Mouse (Mus musculus) frontal cortex, postnatal 36 days (tissue): ENCODE data around the gene Slc7a3.
"Not testable (repeated sequence)": the region's sequence is repeated elsewhere in the genome, so short reads cannot be mapped to it uniquely, and the experiment has no call there.

Experiments
- DNase-seq, 2 experiments: peaks; one replicate each; pipeline ENCODE4 v3.0.0; 2022; ENCODE audit warnings: low spot score in 2 of 2

Slc7a3 gene

GRCm38 (mm10) chrX:101085920-101086319 is at the start of gene Slc7a3:
Gene Slc7a3, minus strand, starts transcription at chrX:101086020.
- no peak for DNase-seq

- DNase-seq: peak; percentile 3 to 29
These were observed 46.4 kb upstream of the Slc7a3 start for GRCm38 (mm10) chrX:101131992-101132791.

- peak; percentile 65 to 72 for DNase-seq
These were observed 45.2 kb upstream of the Slc7a3 start for GRCm38 (mm10) chrX:101131001-101131400.

GRCm38 (mm10) chrX:101128559-101128958 is 42.7 kb upstream of the Slc7a3 start:
- no peak for DNase-seq

GRCm38 (mm10) chrX:101126977-101127376 is 41.2 kb upstream of the Slc7a3 start:
- DNase-seq: no peak

- DNase-seq: no peak
These were observed 40.7 kb upstream of the Slc7a3 start for GRCm38 (mm10) chrX:101126474-101126955.

GRCm38 (mm10) chrX:101120546-101120945 is 34.7 kb upstream of the Slc7a3 start:
- no peak for DNase-seq

- DNase-seq: not testable (repeated sequence)
These were observed 609 bp downstream of the Slc7a3 start for GRCm38 (mm10) chrX:101085211-101085610.

- no peak for DNase-seq
These were observed 1.6 kb downstream of the Slc7a3 start for GRCm38 (mm10) chrX:101084192-101084591.

GRCm38 (mm10) chrX:101065245-101065644 is 20.6 kb downstream of the Slc7a3 start:
- DNase-seq: no peak

- no peak for DNase-seq
These were observed 22.3 kb downstream of the Slc7a3 start for GRCm38 (mm10) chrX:101063503-101063902.

- DNase-seq: no peak
These were observed 26.3 kb downstream of the Slc7a3 start, which contains the start of gene Tex11 for GRCm38 (mm10) chrX:101059541-101059940. Gene Tex11, minus strand, starts transcription at chrX:101059667.
